Mouse (Mus musculus) brown adipose tissue, adult 24 weeks (tissue): ENCODE data around the gene BC035947. TPM values are rescaled to one million over a fixed set of nuclear protein-coding genes. Genes with fewer than 3 reads are reported as not detected.

Experiments
- H3K27ac ChIP-seq: fragments of 200-500 bp; replicated peaks from 2 replicates; pipeline ENCODE4 v1.5.1; 2012; ENCODE audit warnings: low read depth, mild to moderate bottlenecking, low read length
- H3K4me1 ChIP-seq: fragments of 200-500 bp; 2 replicates; pipeline ENCODE4 v1.6.1; 2012; ENCODE audit warnings: low read length, mixed read lengths; ENCODE audit not compliant: control insufficient read depth, insufficient read depth, insufficient read length
- H3K4me3 ChIP-seq: fragments of 200-500 bp; 2 replicates; pipeline ENCODE4 v1.5.1; 2012; ENCODE audit warnings: low read depth, mild to moderate bottlenecking, low read length, moderate library complexity; ENCODE audit not compliant: insufficient read depth
- polyA plus RNA-seq: library from polyadenylated mRNA; stranded (reverse); fragments of >200 nt; gene quantifications from 2 replicates; pipeline ENCODE4 v1.2.4, GENCODE M21; 2012; ENCODE audit not compliant: missing spikeins, insufficient read depth, insufficient read length

The BC035947 gene
- polyA plus RNA-seq, 1 experiment = 2.2 TPM

DNA sequence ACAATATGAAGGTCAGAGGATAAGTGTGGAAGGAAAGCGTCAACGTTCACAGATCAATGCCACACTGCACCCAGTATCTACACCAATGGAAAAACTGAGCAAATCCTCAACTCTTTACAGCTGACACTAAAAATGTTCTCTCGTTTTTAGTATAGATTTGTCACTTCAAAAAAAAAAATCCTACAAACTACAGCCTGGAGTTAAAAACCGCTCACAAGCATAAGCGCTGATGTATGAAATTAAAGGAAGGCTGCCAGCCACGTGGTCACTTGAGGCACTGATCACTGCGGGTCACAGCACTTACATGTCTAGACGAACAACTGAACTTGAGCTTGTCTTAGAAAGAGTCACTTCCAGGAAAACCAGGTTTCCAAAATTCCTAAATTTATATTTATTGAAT, 58.1 kb downstream of the BC035947 start:
- Histone ChIP-seq H3K27ac (no peak overlapping the region), H3K4me1 (no peaks in the 10 kb centered on the region)

GRCm38 (mm10) chr1:78452544-78452943, 59.4 kb downstream of the BC035947 start:
- Histone ChIP-seq H3K27ac (no peak overlapping the region), H3K4me1 (no peaks in the 10 kb centered on the region), H3K4me3 (no peak overlapping the region)

More for the DNA sequence above, 58.1 kb downstream of the BC035947 start:
- H3K4me3 ChIP-seq = no peak overlapping the region

DNA sequence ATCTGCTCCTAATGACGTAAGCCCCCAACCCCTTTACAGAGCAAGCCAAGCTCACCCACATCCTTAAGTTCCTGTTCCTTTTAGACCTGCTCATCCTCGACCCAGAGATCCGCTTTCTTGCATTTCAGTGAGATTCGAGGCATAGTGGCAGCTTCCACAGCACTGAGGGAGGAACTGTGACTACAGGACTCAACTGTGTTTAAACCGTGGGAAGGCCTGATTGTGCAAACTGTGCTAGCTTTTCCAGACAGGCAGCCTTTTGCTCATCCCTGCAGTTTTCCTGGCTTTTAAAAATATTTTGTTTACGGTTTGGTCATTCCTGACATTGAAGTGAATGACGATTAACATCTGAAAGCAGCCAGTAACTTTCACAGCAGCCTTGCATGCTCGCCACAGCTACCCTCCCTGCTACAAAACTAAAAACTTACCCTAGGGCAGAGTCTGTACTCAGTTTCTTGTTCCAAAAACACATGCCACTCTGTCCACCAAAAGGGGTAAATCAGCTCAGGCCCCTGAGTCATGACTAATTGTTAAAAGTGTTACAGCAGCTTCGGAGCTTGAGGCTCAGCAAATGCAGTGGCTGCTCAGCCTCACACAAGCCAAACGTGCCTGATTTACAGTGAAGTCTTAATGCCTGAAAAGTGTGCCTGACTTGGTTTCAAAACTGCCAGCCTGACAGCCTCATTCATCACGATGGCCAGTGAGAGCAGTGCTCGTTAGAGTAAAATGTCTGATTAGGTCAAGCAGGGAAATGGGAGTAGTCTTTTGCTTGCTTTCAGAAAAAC, 60.7 kb downstream of the BC035947 start:
- Histone ChIP-seq H3K4me1 (no peaks in the 10 kb centered on the region), H3K27ac (no peak overlapping the region), H3K4me3 (no peak overlapping the region)

DNA sequence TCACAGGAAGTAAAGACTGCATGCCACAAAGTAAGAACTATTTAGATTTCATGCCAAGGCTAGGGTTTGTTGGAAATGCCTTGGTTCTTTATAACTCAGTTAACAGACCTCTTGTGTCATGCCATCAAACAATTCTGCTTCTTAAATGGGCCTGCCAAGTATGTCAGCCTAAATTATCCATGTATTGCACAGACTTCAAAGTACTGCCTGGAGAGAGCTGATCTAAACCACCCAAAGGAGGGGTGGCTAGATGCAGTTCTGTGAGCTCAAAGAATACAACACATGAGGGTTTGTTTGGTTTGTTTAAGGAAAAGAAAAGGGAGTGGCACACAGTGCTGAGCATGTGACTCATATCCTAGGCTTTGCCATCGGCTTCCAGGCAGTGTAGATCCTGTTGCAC, 63.9 kb downstream of the BC035947 start:
- Histone ChIP-seq H3K27ac (no peak overlapping the region), H3K4me1 (no peaks in the 10 kb centered on the region), H3K4me3 (no peak overlapping the region)

Other genes starting within 250 kb of the BC035947 start
- not detected in 2 replicates for gene Sgpp2, start 201.8 kb downstream of the BC035947 start, polyA plus RNA-seq
- gene Farsb, start 23.3 kb downstream of the BC035947 start, polyA plus RNA-seq = 67.6 and 70.1 TPM in 2 replicates
- gene Mogat1, start 1.2 kb downstream of the BC035947 start, polyA plus RNA-seq = 19.9 and 31.2 TPM in 2 replicates
- gene Acsl3, start 145.7 kb upstream of the BC035947 start, polyA plus RNA-seq = 23.5 and 26.5 TPM in 2 replicates
- 3.8 and 4.9 TPM in 2 replicates for gene Utp14b, start 145.9 kb upstream of the BC035947 start, polyA plus RNA-seq